Mouse (Mus musculus): Measurements from ENCODE around the gene Pts.
A peak's percentile ranks its signal among the peaks of the same experiment; 100 is the strongest.

Pts gene

DNA sequence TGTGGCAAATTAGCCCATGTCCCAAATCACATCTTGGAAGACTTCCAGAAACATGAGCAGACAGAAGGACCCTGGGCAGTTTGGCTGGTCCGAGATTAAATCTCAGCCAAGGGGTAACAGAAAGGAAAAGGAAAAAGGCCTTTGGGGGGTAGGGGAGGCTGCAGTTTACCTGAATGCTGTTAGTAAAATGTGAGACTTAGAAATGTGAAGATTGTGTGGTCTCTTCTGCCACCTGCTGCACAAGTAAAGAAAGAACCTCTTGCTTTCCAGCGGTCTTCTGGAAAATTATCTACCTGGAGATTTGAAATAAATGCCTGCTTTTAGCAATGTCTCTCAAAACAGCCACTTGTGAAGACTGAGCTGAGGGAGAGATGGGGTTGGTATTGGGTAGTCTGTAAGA, 2.4 kb upstream of the Pts start:
- DNase-seq (ENCODE audit: low spot score) = no peak

DNA sequence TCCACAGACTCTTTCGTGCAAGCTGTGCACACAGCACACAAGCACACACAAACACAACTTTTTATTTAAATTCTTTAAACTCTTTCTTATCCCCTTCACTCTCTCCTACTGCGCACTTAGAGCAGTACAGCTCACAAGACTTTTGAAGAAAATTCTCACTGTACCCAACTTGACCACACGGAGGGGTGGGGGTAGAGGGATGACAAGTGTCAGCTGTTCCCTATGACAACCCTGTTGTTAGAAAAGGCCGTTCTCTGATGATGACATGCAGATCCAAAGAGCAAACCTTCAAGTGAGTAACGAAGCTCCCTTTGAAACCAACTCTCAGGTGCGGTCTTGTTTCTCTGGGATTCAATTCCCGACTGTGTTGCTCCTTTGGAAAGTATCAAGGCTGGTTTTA, 664 bp downstream of the Pts start:
- no peak for DNase-seq (ENCODE audit: low spot score)

DNA sequence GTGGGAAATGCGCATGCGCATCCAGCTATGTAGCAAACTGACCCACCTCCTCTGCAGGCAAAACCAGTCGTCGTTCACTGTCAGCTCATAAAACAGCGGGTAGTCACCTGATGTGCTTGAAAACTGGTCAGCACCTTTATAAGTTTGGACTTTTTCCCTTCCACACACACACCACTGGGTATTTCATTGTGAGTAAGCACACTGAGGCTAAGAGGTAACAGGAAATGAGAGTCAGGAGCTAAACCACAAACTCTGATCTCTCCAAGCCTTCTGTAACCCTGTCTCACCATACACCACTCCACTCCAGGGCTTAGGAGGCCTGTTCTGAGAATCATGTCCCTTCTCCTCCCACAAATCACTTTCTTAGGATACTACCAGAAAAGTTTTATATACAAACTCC, 2.9 kb downstream of the Pts start:
- DNase-seq (ENCODE audit: low spot score) = no peak

DNA sequence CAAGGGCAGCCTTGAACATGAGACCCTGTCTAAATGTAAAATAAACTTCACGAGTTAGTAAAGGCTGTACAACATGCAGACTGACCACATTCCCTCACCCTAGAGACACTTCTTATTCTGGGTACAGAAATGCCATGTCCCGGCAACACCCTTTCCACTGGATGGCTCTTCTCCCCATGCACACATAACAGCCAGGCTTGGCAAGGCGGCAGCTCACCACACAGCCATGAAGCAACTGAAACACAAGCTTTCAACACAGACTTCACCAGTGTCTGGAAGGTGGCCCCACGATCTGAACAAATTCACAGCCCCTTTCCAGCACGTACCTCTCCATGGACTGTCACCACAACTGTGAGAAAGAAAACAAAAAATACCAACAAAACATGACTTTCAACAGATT, 3.6 kb downstream of the Pts start:
- DNase-seq (ENCODE audit: low spot score) = no peak

DNA sequence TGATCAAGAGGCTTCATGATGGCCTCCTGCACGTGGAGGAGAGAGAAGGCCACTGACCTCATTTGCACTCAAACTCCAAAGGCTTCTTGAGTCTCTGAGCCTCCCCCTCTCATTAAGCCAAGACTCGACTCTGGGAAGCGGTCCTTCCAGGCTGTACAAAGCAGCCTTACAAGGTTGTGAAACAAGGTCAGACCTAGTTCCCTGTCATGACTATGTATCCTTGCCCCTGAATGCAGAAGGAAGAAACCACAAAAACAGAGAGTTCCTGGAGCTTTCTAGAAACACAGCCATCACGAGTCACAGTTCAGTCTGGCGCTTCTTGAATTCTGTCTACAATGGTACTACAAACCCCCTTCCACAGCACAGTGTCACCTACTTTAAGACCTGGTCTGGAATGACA, 6.0 kb downstream of the Pts start:
- no peak for DNase-seq (ENCODE audit: low spot score)

DNA sequence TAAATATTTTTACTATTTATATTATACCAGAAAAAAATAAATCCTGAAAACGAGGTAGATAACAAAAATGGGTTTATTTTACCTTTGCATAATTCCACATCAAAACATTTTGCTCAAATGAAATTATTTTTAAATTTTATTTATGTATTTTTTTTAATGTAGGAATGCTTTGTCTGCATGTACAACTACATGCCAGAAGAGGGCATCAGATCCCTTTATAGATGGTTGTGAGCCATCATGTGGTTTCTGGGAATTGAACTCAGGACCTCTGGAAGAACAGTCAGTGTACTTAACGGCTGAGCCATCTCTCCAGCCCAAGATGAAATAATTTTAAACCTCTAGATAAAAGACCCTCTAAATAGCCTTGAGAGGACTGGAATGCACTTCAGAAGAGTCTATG, 7.0 kb downstream of the Pts start:
- no peak for DNase-seq (ENCODE audit: low spot score)

DNA sequence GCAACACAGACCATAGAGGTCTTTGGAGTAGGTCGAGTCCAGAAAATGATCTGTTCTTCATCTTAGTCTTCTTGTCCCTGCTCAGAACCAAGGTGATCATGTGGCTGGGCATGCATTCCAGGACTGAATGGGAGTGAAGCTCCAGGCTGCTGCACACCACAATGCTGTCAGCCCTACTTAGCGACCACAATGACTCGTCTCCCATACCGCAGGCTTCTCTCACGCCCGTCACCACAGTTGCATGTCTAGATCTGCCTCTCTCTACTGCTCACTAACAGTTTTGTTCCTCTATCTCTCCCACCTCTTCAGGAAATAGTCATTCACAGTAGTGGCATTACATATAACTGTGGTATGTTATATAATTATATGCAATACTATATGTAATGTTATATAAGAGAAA, 7.8 kb downstream of the Pts start:
- DNase-seq (ENCODE audit: low spot score) = no peak

DNA sequence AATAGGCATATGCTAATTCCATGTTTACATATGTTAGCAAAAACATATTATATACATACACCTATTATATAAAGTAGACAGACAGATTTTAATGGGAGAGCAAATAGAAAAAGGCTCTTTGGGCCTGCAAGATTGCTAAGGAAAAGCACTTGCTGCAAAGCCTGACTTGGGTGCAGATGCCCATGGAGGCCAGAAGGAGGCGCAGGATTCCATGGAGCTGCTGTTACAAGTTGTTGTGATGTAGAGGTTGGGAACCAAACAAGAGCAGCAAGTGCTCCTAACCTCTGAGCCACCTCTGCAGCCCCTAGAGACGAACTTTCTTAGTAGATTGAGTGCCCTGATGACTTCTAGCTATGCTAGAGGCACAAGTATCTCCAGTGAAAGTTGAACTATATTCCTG, 9.7 kb downstream of the Pts start:
- no peak for DNase-seq (ENCODE audit: low spot score)

DNA sequence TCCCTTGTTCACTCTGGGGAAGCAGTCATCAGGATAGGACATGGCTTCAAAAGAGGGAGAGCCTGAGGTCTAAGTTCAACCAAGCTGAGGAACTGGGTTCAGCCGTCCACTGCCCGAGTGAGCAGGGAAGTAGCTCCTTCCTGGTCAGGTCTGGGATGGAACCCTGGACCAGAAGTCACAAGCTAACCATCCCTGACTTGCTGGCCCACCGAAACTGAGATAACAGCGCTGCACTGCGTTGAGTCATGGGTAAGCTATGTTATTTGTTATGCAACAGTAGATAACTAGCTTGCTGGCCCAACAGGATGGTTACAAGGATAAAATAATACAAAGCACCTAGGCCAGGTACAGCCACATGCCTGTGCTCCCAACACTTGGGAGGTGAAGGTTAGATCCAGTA, 13.1 kb downstream of the Pts start:
- peak; percentile 58 for DNase-seq (ENCODE audit: low spot score)

DNA sequence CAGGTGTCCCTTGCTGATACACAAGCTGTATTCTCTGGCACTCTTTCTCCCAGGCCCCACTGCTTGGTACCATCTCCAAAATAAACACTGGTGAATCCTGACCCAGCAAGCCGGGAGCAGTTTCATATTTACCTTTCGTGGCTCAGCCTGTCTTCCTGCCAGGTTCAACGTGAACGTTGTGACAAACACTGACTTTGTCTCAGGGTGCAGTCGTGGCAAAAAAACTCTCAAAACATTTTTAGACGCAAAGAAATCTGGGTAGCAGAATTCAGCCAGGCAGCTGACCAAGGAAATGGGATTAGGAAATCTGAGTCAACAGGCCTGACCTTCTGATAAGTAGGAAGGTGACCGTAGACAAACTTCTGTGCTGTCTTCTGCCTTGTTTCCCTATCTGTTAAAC, 21.0 kb downstream of the Pts start:
- DNase-seq (ENCODE audit: low spot score) = peak; percentile 76

DNA sequence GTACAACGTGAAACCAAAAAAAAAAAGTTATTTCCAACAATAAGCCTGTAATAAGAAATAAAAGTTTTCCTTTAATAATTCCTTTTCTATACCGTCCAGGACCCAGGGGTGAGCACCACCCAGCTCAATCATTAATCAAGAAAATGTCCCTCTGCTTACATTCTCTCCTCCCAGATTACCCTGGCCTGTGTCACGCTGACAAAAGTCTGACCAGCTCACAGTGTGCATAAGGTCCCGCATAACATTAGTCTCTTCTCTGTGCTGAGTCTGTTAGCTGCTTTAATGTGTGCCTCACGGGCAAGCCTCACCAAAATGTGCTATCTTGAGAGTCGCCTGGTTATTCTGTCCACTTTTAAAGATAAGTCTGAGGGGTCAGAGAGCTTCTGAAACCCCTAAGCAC, 23.1 kb downstream of the Pts start:
- peak; percentile 70 for DNase-seq (ENCODE audit: low spot score)

DNA sequence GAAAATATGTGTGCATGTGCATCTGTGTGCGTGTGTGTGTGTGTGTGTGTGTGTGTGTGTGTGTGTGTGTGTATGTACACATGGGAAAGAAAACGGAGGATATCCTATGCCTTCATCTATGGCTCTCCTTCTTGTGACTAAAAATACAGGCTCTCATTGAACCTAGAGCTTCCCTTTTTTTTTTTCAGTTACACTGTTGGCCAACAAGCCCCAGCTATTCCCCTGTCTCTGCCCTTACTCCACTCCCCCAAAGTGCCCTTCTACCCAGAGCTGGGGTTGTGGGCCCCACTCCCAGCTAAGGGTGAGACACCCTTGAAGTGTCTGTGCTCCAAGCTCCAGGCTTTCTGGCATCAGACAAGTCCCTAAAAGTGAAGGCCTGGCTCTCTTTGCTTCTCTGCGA, 25.6 kb downstream of the Pts start:
- no peak for DNase-seq (ENCODE audit: low spot score)

DNA sequence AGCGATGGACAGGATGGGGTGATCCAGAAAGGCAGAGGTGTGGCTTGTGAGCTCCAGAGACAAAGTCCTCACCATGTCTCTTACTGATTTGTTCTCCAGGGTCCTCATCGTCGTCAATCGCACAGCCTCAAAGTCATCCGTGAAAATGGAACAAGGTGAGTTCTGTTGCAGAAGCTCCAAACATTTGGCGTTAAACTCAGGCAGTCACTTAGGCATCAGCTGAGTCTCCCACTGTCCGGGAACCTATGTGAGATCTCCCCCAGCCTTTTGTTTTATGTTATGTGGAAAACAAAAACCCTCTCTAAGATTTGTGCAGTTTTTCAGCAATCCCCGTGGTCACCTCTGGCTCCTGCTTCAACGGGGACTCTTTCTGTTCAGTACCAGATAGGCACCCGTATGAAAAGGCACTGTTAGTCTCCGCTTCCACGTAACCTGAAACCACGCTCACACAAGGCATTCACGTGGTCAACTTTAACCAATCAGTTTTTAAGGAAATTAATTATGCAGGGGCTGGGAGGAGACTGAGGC, 27.5 kb downstream of the Pts start:
- DNase-seq (ENCODE audit: low spot score) = peak; percentile 69

DNA sequence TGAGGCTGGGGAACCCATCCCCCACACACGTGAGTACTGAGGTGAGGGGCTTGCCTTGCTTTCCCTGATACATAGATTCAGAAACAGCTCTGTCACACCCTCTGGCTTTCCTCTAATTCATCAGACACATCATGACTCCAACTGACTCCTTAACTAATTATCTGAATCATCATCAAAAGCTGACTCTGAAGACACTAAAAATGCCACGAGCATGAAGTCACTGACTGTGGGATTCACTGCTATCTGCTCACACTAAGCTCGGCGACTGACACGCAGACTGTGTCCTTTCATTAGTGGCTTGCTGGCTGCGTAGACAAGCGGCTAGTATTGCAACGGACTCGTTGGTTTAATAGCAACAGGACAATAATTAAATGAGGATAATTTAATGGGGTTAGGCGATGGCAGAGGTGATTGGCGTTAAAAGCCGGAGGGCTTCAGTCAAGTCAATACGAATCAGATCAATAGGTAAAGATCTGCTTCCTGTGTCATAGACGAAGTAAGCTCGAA, 28.0 kb downstream of the Pts start:
- no peak for DNase-seq (ENCODE audit: low spot score)

DNA sequence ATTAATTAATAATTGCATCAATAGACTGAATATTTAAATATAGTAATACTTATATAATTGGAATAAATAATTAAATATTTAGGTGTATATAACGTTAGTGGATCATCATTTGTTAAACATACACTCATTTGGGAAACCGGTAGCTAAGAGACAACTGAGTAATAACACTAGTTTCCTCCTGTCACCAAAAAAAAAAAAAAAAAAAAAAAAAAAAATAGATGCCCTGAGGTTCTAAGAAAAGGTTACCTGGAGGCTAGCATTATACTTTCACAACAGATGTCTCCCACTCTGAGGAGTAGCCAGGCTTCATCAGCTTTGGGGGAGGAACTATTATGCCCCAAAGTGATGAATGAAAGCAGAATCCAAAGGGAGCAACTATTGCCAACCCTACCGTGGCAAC, 28.7 kb downstream of the Pts start:
- no peak for DNase-seq (ENCODE audit: low spot score)

DNA sequence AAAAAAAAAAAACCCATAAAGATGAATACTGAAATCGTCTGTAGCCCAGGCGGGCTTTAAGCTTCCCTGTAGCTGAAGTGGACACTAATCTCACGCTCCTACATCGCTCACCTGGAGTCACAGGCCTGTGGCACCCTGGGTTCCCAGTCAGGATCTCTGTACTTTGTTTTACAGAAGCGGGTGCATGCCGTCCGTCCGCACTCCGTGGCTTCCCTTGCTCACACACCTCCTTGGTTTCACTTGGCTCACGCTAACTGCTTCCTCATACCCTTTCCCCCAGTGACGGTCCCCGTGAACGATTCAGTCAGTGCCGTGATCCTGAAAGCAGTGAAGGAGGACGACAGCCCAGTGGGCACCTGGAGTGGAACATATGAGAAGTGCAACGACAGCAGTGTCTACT, 29.7 kb downstream of the Pts start:
- no peak for DNase-seq (ENCODE audit: low spot score)

DNA sequence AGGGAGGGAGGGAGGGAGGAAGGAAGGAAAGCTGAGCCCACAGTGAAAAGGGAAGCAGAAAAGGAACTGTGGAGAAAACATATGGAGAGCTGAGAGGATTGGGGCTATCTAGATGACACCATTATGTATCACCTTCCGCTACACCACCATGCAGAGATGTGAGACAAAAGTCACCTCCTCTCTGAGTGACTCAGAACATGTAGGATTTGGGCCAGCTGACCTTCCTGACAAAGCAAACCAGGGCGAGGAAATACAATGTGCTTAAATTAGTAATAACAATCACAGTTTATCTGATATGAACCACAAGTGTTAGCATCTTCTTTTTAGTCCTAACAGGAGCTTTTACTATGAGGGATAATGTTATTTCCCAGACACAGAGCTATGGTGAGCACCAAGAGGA, 31.0 kb downstream of the Pts start:
- no peak for DNase-seq (ENCODE audit: low spot score)

DNA sequence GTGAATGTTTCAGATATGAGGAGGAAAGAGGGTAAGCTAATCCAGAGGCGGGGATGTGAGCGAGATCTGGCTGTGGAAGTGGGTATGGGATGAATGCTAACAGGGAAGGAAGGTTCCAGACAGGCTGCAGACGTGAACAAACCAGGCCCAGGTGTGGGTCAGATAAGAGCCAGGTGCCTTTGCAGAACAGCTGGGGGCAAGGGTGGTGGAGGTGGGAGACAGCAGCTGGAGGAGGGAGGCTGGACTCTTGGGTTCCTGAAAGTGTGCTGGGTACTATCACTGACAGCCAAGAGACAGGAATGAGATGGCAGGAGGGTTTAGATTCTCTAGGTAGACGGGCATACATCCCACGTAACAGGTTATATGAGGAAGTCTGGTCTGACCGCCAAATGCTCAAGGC, 31.4 kb downstream of the Pts start:
- DNase-seq (ENCODE audit: low spot score) = no peak

DNA sequence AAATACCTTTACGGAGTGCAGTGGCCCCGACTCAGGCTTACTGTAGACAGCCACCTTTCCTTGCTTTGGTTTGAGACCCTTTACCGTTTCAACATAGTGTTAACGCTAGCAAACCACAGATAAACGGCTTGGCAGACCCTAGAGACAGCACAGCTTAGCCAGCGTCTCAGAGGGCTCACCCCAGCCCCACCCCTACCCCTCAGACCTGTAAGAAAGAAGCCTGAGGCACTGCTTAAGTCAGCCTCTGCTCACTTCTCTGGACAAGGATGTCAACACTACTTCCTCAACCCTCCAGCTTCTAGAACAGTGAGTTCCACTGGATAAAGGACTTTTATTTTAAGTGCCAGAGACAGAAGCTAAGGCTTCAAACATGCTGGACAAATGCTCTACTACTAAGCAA, 32.0 kb downstream of the Pts start:
- no peak for DNase-seq (ENCODE audit: low spot score)

DNA sequence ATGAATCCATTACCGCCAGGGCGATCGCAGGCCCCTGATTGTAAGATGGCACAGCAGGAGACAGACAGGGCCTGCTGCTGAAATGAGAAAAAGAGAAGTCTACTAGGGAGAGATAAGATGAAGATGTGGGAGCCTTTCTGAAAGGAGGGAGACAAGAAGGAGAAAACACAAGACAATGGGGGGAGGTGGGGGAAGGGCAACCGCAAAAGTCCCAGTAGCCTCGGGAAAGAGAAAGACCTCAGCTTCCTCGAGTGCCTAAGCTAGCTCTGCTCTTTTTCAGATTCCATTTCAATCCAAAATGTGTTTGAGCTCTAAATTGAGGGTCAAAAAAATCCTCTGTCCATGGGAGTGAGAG, 32.4 kb downstream of the Pts start:
- DNase-seq (ENCODE audit: low spot score) = no peak

DNA sequence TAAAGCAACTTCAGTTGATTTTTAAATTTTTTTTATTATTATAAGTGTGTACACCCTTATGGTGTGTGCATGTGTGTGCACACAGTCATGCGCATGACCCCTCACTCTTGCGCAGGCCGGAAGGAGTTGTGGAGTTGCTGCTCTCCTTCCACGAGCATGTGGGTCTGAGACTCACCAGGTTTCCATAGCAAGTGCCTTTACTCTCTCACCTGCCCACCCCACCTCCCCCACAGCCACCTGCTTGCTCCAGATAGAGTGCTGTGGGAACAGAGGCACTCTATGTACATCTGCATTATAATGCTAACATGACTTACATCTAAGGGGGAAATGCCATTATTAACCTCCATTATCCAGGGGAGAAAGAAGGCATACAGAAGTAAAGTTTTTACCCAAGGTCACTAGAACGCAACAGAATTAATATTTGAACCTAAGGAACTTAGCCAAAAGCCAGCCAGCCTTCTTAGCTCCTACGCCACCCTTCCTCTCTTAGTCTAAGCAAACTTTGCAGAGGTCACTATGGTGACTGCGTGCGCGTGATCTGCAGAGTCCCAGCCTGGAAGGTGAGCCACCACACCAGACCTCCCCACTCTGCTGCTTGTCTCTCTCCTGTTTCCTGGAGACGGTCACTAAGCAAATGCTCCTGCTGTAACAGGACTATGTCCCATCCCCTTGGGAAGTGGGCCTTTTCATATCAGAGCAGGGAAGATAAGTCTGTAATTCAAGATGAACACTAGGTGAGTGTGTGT, 32.9 kb downstream of the Pts start:
- DNase-seq (ENCODE audit: low spot score) = peak; percentile 54

DNA sequence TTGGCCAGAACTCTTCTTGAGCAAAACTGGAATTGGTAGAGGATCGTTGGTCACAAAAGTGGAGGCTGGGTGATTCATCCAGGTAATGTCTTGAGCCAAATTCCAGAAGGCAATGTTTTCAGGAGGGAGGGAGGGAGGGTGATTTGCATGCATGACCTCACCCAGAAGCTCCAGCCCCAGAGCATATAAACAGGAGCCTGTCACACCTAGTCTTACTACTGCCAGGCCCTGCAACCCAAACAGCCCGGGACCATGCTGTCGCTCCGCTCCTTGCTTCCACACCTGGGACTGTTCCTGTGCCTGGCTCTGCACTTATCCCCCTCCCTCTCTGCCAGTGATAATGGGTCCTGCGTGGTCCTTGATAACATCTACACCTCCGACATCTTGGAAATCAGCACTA, 34.2 kb downstream of the Pts start, which contains the start of gene Plet1:
TSS of gene Plet1 (plus strand) at position 215 of the 400 bp plus-strand sequence.
- no peak for DNase-seq (ENCODE audit: low spot score)

DNA sequence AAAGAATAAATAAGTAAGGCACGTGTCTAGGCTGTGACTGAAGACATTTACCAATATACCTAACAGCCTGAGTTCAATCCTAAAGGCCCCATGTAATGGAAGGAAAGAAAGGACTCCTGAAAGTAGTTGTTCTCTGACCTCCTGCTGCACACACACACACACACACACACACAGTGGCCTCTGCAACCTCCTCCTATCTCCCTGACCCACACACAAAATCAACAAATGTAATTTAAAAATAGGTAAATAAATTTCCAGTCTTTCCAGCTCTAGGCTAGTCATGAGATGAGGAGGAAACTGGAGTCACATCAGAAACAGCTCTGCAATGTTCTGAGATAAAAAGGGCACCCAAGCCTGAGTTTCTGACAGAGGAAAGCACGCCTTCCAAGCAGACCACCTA, 34.7 kb downstream of the Pts start:
- DNase-seq (ENCODE audit: low spot score) = no peak

DNA sequence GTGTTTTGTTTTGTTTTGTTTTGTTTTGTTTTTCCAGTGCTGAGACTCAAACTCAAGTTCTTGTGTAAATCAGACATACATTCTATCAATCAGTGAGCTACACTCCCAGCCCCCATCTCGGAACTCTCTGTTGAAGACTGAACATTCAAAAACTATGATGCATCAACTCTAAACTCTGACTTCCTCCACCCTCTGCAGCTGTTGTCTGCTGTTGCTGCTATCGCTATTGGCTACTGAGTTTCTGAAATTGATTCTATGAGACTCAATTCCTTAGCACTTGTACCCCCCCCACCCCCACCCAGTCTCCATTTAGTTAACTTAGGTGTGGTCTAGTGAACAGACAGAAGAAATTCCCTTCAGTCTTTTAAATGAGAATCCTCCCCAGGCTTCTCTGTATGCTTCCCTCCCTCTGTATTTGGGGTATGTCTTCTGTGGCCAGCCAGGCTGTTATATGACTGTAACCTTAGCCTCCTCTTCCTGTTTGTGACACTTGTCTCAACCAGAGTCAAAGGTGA, 36.9 kb downstream of the Pts start:
- no peak for DNase-seq (ENCODE audit: low spot score)

Measured in yolk sac, embryonic 10.5 days (tissue).